Mouse (Mus musculus) myocyte (in vitro differentiated cells): ENCODE data around the gene Dnase1l3.

Experiments used
- E2F4 ChIP-seq: IDR thresholded peaks from one replicate; pipeline ENCODE4 v1.6.1; 2011; ENCODE audit warnings: mild to moderate bottlenecking, control low read depth, moderate library complexity; ENCODE audit not compliant: insufficient read depth
- MAX ChIP-seq: IDR thresholded peaks from one replicate; pipeline ENCODE4 v1.6.1; 2011; ENCODE audit warnings: low read depth, mild to moderate bottlenecking, control low read depth
- MYOD1 ChIP-seq, 3 experiments: IDR thresholded peaks; one replicate each; pipeline ENCODE4 v1.6.1; 2011; ENCODE audit warnings: control low read depth in 2 of 3, low read depth in 2 of 3, mild to moderate bottlenecking in 2 of 3, moderate library complexity in 1 of 3; ENCODE audit not compliant: insufficient read length in 2 of 3, control insufficient read depth in 1 of 3
- MYOG ChIP-seq, 3 experiments: IDR thresholded peaks; one replicate each; pipeline ENCODE4 v1.6.1; 2011; ENCODE audit warnings: control low read depth in 2 of 3, low read depth in 2 of 3, mild to moderate bottlenecking in 2 of 3; ENCODE audit not compliant: insufficient read length in 2 of 3, control insufficient read depth in 1 of 3, insufficient read depth in 1 of 3
- POLR2A ChIP-seq: IDR thresholded peaks from one replicate; pipeline ENCODE4 v1.6.1; 2011; ENCODE audit warnings: low read depth, mild to moderate bottlenecking, control low read depth, moderate library complexity; ENCODE audit not compliant: insufficient read length
- POLR2AphosphoS2 ChIP-seq: IDR thresholded peaks from one replicate; pipeline ENCODE4 v1.6.1; 2011; ENCODE audit warnings: low read depth, control low read depth; ENCODE audit not compliant: insufficient read length
- REST ChIP-seq: IDR thresholded peaks from one replicate; pipeline ENCODE4 v1.6.1; 2011; ENCODE audit warnings: mild to moderate bottlenecking, control low read depth, moderate library complexity; ENCODE audit not compliant: insufficient read depth, insufficient read length
- TCF12 ChIP-seq: IDR thresholded peaks from one replicate; pipeline ENCODE4 v1.6.1; 2011; ENCODE audit warnings: mild to moderate bottlenecking, control low read depth; ENCODE audit not compliant: poor library complexity, insufficient read depth, severe bottlenecking
- TCF3 ChIP-seq: IDR thresholded peaks from one replicate; pipeline ENCODE4 v1.6.1; 2011; ENCODE audit warnings: low read depth, control low read depth; ENCODE audit not compliant: insufficient read length
- USF1 ChIP-seq: IDR thresholded peaks from one replicate; pipeline ENCODE4 v1.6.1; 2011; ENCODE audit warnings: low read depth, mild to moderate bottlenecking, control low read depth, moderate library complexity

- TF ChIP-seq POLR2A (no peak), REST (no peak), TCF12 (no peak), MAX (no peak), E2F4 (no peak), USF1 (no peak), POLR2AphosphoS2 (no peak), MYOD1 (IDR thresholded peaks at IDR 0.05; ENCODE audit: control insufficient read depth in 1 of 3, insufficient read length in 2 of 3, low read depth in 2 of 3) (no peak), TCF3 (no peak), MYOG (IDR thresholded peaks at IDR 0.05; ENCODE audit: control insufficient read depth in 1 of 3, insufficient read depth in 1 of 3, insufficient read length in 2 of 3, low read depth in 2 of 3) (no peak)
Observed at GRCm38 (mm10) chr14:7997255-7997696, 2.9 kb upstream of the Dnase1l3 start.
